Mouse (Mus musculus) neural tube, embryonic 13.5 days (tissue): ENCODE measurements around the gene Tigd4. TPM values are rescaled to one million over a fixed set of nuclear protein-coding genes. Genes with fewer than 3 reads are reported as not detected.

Experiments
- ATAC-seq: fragments of 200-750 bp; cut with Nextera tagmentation; 2 replicates; pipeline ENCODE4 v1.8.0; 2017; ENCODE audit warnings: low read depth, mild to moderate bottlenecking, moderate TSS enrichment, moderate library complexity
- H3K27ac ChIP-seq: fragments of 300-500 bp; sonication (generic); replicated peaks from 2 replicates; pipeline ENCODE4 v1.5.1; 2015; ENCODE audit warnings: moderate library complexity, mild to moderate bottlenecking, inconsistent platforms
- H3K27me3 ChIP-seq: fragments of 300-500 bp; sonication (generic); 2 replicates; pipeline ENCODE4 v1.6.1; 2015; ENCODE audit warnings: mild to moderate bottlenecking, inconsistent platforms
- H3K36me3 ChIP-seq: fragments of 300-500 bp; sonication (generic); 2 replicates; pipeline ENCODE4 v1.6.1; 2015; ENCODE audit warnings: mild to moderate bottlenecking, inconsistent platforms
- H3K4me1 ChIP-seq: fragments of 300-500 bp; sonication (generic); replicated peaks from 2 replicates; pipeline ENCODE4 v1.6.1; 2015; ENCODE audit warnings: inconsistent platforms
- H3K4me2 ChIP-seq: fragments of 300-500 bp; sonication (generic); 2 replicates; pipeline ENCODE4 v1.6.1; 2015; ENCODE audit warnings: inconsistent platforms, mild to moderate bottlenecking, moderate library complexity
- H3K4me3 ChIP-seq: fragments of 300-500 bp; sonication (generic); 2 replicates; pipeline ENCODE4 v1.5.1; 2015; ENCODE audit warnings: mild to moderate bottlenecking, inconsistent platforms
- H3K9ac ChIP-seq: fragments of 300-500 bp; sonication (generic); 2 replicates; pipeline ENCODE4 v1.6.1; 2015; ENCODE audit warnings: moderate library complexity, mild to moderate bottlenecking, inconsistent platforms
- H3K9me3 ChIP-seq: fragments of 300-500 bp; sonication (generic); 2 replicates; pipeline ENCODE4 v1.6.1; 2016; ENCODE audit warnings: inconsistent platforms
- WGBS: fragments of 180-500 bp; shearing (Covaris S2); methylation state at CpG from one replicate; pipeline ENCODE4 v1.1.7; 2015; 5-methylcytosine and 5-hydroxymethylcytosine counted together
- polyA plus RNA-seq: library from polyadenylated mRNA; unstranded; fragments of >200 nt; fragmentation: Nextera tagmentation; extraction: Ambion mirVana; gene quantifications from 2 replicates; pipeline ENCODE4 v1.2.1, GENCODE M21; 2015

Gene Tigd4
- polyA plus RNA-seq, 1 experiment from 2014 or later, result not detected

DNA sequence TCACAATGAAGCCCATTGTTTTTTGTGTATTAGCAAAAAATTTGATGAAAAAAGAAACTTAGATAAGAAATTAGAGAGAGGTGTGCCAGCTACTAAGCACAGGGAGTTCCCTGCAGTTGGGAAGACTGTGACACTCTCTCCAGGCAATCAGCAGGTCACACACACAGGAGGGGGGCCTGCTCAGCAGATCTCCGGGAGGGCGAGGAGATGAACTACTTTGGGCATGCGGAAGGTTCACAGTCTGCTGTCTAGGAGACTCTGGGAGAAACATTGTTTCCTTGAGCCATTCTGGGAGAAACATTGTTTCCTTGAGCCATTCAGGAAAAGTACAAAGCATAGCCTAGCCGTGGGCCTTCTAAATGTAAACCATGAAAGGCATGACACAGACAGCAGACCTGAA is 49.6 kb downstream of the Tigd4 start:
- peaks cover 25% of the 10 kb centered on the region for H3K4me1 ChIP-seq
- no peak for ATAC-seq
- no peak overlapping the region for H3K4me3 ChIP-seq
- no peak overlapping the region for H3K9ac ChIP-seq
- no peaks in the 10 kb centered on the region for H3K36me3 ChIP-seq
- 43% methylated on average over 4 of the region's 4 CpGs for WGBS
- H3K27me3 ChIP-seq, result no peaks in the 10 kb centered on the region
- H3K27ac ChIP-seq, result no peak overlapping the region
- no peak overlapping the region for H3K4me2 ChIP-seq
- H3K9me3 ChIP-seq, result no peaks in the 10 kb centered on the region

DNA sequence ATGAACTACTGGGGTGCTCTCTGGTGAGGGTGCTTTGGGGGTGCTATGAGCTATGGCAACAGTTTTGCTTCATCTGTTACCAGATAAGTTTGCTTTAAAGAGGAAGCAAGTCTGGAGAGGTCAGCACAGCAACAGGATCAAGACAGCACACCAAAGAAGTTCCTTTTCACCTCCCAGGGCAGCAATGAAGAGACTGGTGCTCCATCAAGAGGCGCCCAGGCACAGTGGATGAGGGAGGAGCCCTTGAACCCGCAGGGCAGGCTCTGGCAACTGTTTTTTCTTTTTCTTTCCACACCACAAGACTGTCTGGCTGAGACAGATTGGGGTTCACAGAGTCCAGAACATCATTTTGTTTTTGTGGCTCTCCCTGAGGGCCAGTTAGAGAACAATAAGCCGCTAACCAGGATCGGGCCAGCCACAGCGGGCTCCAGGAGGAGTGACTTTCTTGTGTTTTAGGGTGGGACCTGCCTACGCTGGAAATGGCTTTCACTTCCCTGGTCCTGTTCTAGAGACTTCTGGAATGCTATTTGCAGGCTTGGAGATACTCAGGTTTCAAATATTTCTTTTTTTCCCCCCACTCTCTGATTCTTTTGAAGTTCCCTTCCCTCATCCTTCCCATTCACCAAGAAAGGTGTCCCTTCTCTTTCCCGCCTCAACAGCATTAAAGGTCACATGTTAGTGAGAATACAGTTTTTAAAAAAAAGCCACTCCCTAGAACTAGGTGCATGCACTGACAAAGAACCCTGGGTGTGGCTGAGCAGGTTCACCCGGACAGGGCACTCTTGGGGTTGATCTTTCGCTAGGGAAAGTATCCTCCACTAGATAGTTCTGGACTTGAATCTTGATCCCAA is 52.0 kb downstream of the Tigd4 start:
- 76% methylated on average over 9 of the region's 9 CpGs for WGBS
- ATAC-seq, result no peak
- no peak overlapping the region for H3K4me3 ChIP-seq

DNA sequence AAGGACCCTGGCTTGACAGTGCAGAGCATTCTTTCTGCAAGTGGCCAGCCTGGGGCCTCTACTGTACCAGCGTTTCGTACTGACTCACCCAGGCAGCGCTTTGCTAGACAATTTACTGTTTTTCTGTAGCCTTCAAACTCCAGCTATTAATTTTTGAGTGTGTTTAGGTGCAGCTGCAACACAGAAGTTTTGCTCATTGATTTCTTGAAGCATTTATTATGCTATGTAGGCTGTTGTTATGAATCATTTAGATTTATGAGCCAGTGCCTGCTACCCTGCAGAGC is 52.6 kb downstream of the Tigd4 start:
- Histone ChIP-seq H3K4me2 (no peak overlapping the region), H3K27ac (no peak overlapping the region), H3K27me3 (no peaks in the 10 kb centered on the region), H3K4me3 (no peak overlapping the region), H3K9ac (no peak overlapping the region), H3K4me1 (peaks cover 20% of the 10 kb centered on the region), H3K36me3 (no peaks in the 10 kb centered on the region), H3K9me3 (no peaks in the 10 kb centered on the region)
- no peak for ATAC-seq
- 52% methylated on average over 3 of the region's 3 CpGs for WGBS

More for the DNA sequence above, 52.0 kb downstream of the Tigd4 start:
- Histone ChIP-seq H3K27me3 (no peaks in the 10 kb centered on the region), H3K4me1 (peaks cover 20% of the 10 kb centered on the region), H3K4me2 (no peak overlapping the region), H3K27ac (no peak overlapping the region), H3K9me3 (no peaks in the 10 kb centered on the region), H3K9ac (no peak overlapping the region), H3K36me3 (no peaks in the 10 kb centered on the region)

DNA sequence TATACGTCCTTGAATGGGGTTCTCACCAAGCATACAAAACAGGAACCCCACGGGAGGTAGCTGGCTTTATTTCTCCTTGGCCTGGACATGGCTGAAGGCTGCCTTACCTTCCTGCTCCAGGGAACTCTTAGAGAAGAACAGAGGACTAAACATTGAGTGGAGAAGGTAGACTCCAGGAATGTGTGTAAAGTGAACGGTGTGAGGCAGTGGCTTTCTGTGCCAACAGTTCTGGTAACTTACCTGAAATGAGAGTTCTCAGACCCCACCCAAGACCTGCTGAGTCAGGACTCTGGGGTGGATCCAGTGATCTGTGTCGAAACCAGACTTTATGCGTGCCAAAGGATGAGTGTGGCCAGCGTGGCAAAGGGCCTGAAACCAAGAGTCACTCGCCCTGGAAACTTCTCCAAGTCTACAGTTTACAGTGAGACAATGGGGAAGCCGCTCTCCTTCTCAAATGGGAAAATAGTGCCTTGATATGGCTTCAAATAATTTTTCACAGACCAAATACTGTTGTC is 53.0 kb downstream of the Tigd4 start:
- ATAC-seq, result no peak
- 69% methylated on average over 8 of the region's 8 CpGs for WGBS
- H3K9ac ChIP-seq, result no peak overlapping the region
- no peak overlapping the region for H3K4me3 ChIP-seq
- H3K36me3 ChIP-seq, result no peaks in the 10 kb centered on the region
- no peaks in the 10 kb centered on the region for H3K9me3 ChIP-seq
- H3K27me3 ChIP-seq, result no peaks in the 10 kb centered on the region
- H3K27ac ChIP-seq, result no peak overlapping the region
- H3K4me2 ChIP-seq, result no peak overlapping the region
- peaks cover 20% of the 10 kb centered on the region for H3K4me1 ChIP-seq

Other genes starting within 250 kb of the Tigd4 start
- 6.3 and 6.5 TPM in 2 replicates for gene Fhdc1, start 113.1 kb upstream of the Tigd4 start, polyA plus RNA-seq
- gene Arfip1, start 10.9 kb upstream of the Tigd4 start, polyA plus RNA-seq, result 28.9 and 30.7 TPM in 2 replicates
- gene Tmem154, start 72.6 kb downstream of the Tigd4 start, polyA plus RNA-seq, result 0.56 and 0.68 TPM in 2 replicates
- gene Fbxw7, start 221.7 kb downstream of the Tigd4 start, polyA plus RNA-seq, result 27.2 and 31.9 TPM in 2 replicates